Mouse (Mus musculus) testis, adult 2 months (tissue): ENCODE results near the gene Strip1.

Source experiments
- CTCF ChIP-seq: fragments of 200-500 bp; IDR thresholded peaks from 2 replicates; pipeline ENCODE4 v1.5.1; 2012; ENCODE audit warnings: low read depth, mild to moderate bottlenecking, inconsistent platforms, low read length, moderate library complexity; ENCODE audit not compliant: control insufficient read depth, insufficient read depth, insufficient replicate concordance
- POLR2A ChIP-seq: fragments of 200-500 bp; IDR thresholded peaks from 2 replicates; pipeline ENCODE4 v1.6.1; 2012; ENCODE audit warnings: low read depth, mild to moderate bottlenecking, inconsistent platforms, low read length, moderate library complexity; ENCODE audit not compliant: control insufficient read depth

DNA sequence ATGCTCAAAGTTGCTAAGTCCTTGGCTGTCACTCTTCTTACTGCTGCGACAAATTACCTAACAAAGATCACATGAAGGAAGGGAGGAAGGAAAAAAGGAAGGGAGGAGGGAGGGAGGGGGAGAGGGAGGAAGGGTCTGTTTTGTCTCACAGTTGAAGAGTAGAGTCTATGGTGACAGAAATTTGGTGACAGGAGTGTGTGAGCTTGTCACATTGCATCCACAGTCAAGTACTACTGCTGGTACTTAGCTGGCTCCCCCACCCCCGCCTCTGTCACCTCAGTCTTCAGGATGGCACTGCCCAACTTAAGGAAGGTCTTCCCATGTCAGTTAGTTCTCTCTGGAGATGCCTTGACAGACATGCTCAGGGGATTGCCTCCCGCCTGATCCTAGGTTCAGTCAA lies 4.7 kb upstream of the Strip1 start:
- TF ChIP-seq POLR2A = no peak
- TF ChIP-seq CTCF = no peak
